Mouse (Mus musculus) forebrain, embryonic 13.5 days (tissue): ENCODE measurements around the gene Gbe1. TPM values are rescaled to one million over a fixed set of nuclear protein-coding genes. Genes with fewer than 3 reads are reported as not detected.

Experiments
- ATAC-seq: fragments of 200-750 bp; cut with Nextera tagmentation; 2 replicates; pipeline ENCODE4 v1.8.0; 2017
- H3K27ac ChIP-seq: fragments of 300-500 bp; sonication (generic); 2 replicates; pipeline ENCODE4 v1.5.1; 2015; ENCODE audit warnings: inconsistent platforms, mild to moderate bottlenecking, moderate library complexity
- H3K27me3 ChIP-seq: fragments of 300-500 bp; sonication (generic); 2 replicates; pipeline ENCODE4 v1.6.1; 2015; ENCODE audit warnings: mild to moderate bottlenecking, inconsistent platforms
- H3K36me3 ChIP-seq: fragments of 300-500 bp; sonication (generic); 2 replicates; pipeline ENCODE4 v1.6.1; 2015; ENCODE audit warnings: mild to moderate bottlenecking, inconsistent platforms; ENCODE audit not compliant: poor library complexity, severe bottlenecking
- H3K4me1 ChIP-seq: fragments of 300-500 bp; sonication (generic); 2 replicates; pipeline ENCODE4 v1.6.1; 2015; ENCODE audit warnings: inconsistent platforms
- H3K4me2 ChIP-seq: fragments of 300-500 bp; sonication (generic); 2 replicates; pipeline ENCODE4 v1.6.1; 2015; ENCODE audit warnings: inconsistent platforms, mild to moderate bottlenecking, moderate library complexity
- H3K4me3 ChIP-seq: fragments of 300-500 bp; sonication (generic); 2 replicates; pipeline ENCODE4 v1.5.1; 2015; ENCODE audit warnings: mild to moderate bottlenecking, inconsistent platforms
- H3K9ac ChIP-seq: fragments of 300-500 bp; sonication (generic); 2 replicates; pipeline ENCODE4 v1.6.1; 2015; ENCODE audit warnings: mild to moderate bottlenecking, inconsistent platforms
- H3K9me3 ChIP-seq: fragments of 300-500 bp; sonication (generic); replicated peaks from 2 replicates; pipeline ENCODE4 v1.6.1; 2016; ENCODE audit warnings: inconsistent platforms
- WGBS: fragments of 180-500 bp; shearing (Covaris S2); methylation state at CpG from one replicate; pipeline ENCODE4 v1.1.7; 2015; 5-methylcytosine and 5-hydroxymethylcytosine counted together
- polyA plus RNA-seq: library from polyadenylated mRNA; unstranded; fragments of >200 nt; fragmentation: Nextera tagmentation; extraction: Ambion mirVana; gene quantifications from 2 replicates; pipeline ENCODE4 v1.2.1, GENCODE M21; 2015

The Gbe1 gene
- 13.7 and 14.6 TPM in 2 replicates for polyA plus RNA-seq

DNA sequence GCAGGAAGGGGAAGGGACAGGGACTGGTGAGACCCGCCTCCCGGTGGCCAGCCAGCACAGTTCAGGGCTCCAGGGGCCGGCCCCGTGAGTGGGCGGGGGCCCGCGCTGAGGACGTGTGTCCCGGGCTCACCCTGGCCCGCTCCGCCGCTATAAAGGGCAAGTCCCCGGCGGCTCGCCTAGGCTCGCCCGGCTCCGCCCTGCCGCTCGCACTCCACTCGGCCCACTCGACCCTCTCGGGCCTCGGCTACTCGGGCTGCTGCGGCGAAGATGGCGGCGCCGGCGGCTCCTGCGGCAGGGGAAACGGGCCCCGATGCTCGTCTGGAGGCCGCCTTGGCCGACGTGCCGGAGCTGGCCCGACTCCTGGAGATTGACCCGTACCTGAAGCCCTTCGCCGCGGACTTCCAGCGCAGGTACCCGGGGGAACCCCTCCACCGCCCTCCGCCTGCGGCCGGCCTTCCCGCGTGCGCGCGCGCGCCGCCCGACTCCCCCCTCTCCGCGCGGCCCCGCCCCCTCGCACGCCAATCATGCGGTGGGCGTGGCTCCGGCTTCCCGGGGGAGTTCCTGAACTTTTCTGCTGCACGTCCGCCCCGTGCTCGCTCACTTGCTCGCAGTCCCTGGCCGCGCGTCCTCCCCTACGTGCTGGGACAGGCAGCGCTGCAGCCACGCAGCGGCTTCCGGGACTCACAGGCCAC lies at the start of gene Gbe1:
TSS of gene Gbe1 (plus strand) at position 64 of the 692 bp plus-strand sequence.
- H3K27me3 ChIP-seq, result no peaks in the 10 kb centered on the region
- H3K36me3 ChIP-seq, result no peaks in the 10 kb centered on the region
- peaks cover 7% of the 10 kb centered on the region for H3K4me1 ChIP-seq
- peak within 1 kb of the TSS; percentile 68 for H3K4me2 ChIP-seq
- WGBS, result under 1% methylated on average over 68 of the region's 82 CpGs
- H3K9ac ChIP-seq, result peak within 1 kb of the TSS; percentile 86
- no peaks in the 10 kb centered on the region for H3K9me3 ChIP-seq
- H3K4me3 ChIP-seq, result peak within 1 kb of the TSS; percentile 65
- peak; percentile 99 for ATAC-seq
- peak within 1 kb of the TSS; percentile 85 for H3K27ac ChIP-seq

DNA sequence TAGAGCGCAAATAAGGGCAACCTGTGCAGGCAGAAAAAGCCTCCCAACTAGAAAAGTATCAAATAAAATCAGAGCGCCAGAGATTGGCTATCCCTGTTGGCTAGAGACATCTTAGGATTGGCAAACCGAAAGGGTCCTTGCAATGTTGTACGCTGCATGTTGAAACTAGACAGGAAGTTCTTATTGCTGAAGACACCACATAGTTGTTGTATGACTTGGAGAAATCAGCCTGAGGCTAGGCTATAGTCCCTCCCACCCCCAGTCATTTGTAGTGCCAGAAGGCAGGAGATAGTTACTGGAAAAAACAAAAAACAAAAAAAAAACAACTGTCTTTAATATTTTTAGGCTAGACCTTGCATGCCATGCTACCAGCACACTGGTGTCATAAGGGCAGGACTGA lies 3.1 kb upstream of the Gbe1 start:
- WGBS, result 96% methylated on average over 4 of the region's 4 CpGs
- no peak for ATAC-seq
- H3K36me3 ChIP-seq, result no peaks in the 10 kb centered on the region
- no peaks in the 10 kb centered on the region for H3K27me3 ChIP-seq
- H3K9me3 ChIP-seq, result no peaks in the 10 kb centered on the region
- H3K4me2 ChIP-seq, result no peak overlapping the region
- no peak overlapping the region for H3K9ac ChIP-seq
- H3K4me3 ChIP-seq, result no peak overlapping the region
- peaks cover 7% of the 10 kb centered on the region for H3K4me1 ChIP-seq
- no peak overlapping the region for H3K27ac ChIP-seq

DNA sequence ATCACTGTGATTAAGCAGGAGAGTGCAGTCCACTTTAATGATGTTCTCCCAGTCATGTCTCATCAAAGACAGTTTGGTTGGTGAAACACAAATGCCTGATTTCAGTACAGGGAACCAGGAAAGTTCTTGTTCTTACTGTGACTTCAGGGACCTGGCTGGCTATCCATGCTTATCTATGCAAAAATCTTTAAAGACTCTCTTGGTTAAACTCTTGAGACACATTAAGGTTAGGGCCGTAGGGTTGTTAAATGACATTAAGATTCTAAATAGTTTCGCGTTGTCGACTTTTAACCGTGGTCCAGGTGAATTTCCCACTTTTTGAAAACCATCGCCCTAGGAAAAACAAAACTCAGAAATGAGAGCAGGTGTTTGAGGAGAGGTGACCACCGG lies 258 bp upstream of the Gbe1 start:
- peak overlapping the region; percentile 65 for H3K4me3 ChIP-seq
- peak overlapping the region; percentile 86 for H3K9ac ChIP-seq
- H3K4me2 ChIP-seq, result peak overlapping the region; percentile 68
- no peak for ATAC-seq
- no peaks in the 10 kb centered on the region for H3K9me3 ChIP-seq
- H3K4me1 ChIP-seq, result peaks cover 7% of the 10 kb centered on the region
- 2% methylated on average over 7 of the region's 7 CpGs for WGBS
- peak overlapping the region; percentile 85; the same call in 1 of the 2 replicates for H3K27ac ChIP-seq
- H3K27me3 ChIP-seq, result no peaks in the 10 kb centered on the region
- no peaks in the 10 kb centered on the region for H3K36me3 ChIP-seq

DNA sequence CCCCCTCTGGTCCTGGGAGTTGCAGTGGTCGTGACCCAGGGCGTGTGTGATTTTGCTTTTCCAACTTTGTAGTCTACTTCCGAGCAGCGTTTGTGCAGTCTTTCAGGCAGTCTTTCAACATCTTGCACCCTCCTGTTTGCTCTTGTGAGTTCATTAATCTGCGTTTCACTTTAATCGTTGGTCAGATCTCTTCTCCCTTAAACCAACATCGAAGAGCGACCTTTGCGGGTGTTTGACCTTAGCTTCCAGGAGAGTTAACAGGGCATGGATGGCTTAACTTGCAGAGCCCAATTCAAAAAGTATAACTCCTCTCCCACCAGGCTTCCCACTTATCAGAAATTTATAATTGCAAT lies 805 bp downstream of the Gbe1 start:
- Histone ChIP-seq H3K36me3 (no peaks in the 10 kb centered on the region), H3K9me3 (no peaks in the 10 kb centered on the region), H3K4me3 (peak overlapping the region; percentile 65), H3K9ac (peak overlapping the region; percentile 86), H3K4me2 (peak overlapping the region; percentile 68), H3K27ac (peak overlapping the region; percentile 85; the same call in 1 of the 2 replicates), H3K4me1 (peaks cover 7% of the 10 kb centered on the region), H3K27me3 (no peaks in the 10 kb centered on the region)
- ATAC-seq, result no peak
- WGBS, result 1% methylated on average over 9 of the region's 9 CpGs

DNA sequence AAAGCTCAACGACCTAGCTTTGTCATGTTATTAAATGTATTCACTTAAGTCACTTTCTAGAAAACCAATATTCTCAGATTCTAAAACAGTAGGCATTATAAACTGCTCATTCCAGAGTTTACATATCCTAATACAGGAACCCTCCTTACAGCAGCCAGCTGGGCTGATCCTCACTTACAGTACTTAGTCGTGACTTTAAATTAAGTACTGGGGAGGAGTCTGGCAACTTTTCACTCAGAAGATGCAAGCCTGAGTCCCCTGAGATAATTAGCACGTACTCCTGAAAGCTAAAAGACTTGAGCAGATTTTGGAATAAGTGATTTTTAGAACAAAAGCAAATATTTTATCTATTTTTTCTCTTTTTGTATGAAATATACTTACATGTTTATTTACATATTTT lies 1.5 kb downstream of the Gbe1 start:
- Histone ChIP-seq H3K9ac (no peak overlapping the region), H3K27me3 (no peaks in the 10 kb centered on the region), H3K9me3 (no peaks in the 10 kb centered on the region), H3K4me1 (peaks cover 7% of the 10 kb centered on the region), H3K4me3 (no peak overlapping the region), H3K4me2 (no peak overlapping the region), H3K36me3 (no peaks in the 10 kb centered on the region), H3K27ac (no peak overlapping the region)
- no peak for ATAC-seq
- 29% methylated on average over 3 of the region's 3 CpGs for WGBS

DNA sequence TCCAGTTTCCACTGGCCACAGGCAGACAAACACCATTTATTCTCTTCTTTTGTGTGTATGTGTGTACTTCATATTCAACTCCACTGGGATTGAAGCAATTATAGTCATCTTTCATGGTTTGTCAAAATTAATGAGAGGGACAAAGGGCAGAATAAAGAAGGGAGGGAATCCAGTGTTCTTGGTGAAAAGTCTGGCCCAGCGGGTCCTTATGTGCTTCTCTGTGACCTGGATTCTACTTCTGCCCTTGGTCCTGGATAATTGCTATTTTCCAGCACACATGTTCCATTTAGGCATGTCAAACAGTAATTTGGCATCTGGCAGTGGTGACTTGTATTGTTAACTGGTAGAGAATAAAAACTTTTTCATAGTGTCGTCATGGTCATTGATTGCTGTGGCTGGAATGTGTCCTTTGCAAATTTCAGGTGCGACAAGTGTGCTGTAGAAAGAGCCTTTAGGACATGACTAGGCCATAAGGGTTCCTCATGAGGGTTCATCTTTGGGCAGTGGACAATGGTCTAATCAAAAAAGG lies 2.2 kb downstream of the Gbe1 start:
- no peaks in the 10 kb centered on the region for H3K27me3 ChIP-seq
- H3K9ac ChIP-seq, result no peak overlapping the region
- peaks cover 7% of the 10 kb centered on the region for H3K4me1 ChIP-seq
- H3K4me3 ChIP-seq, result no peak overlapping the region
- no peak for ATAC-seq
- no peaks in the 10 kb centered on the region for H3K9me3 ChIP-seq
- no peak overlapping the region for H3K4me2 ChIP-seq
- H3K27ac ChIP-seq, result no peak overlapping the region
- WGBS, result 41% methylated on average over 3 of the region's 3 CpGs
- H3K36me3 ChIP-seq, result no peaks in the 10 kb centered on the region

DNA sequence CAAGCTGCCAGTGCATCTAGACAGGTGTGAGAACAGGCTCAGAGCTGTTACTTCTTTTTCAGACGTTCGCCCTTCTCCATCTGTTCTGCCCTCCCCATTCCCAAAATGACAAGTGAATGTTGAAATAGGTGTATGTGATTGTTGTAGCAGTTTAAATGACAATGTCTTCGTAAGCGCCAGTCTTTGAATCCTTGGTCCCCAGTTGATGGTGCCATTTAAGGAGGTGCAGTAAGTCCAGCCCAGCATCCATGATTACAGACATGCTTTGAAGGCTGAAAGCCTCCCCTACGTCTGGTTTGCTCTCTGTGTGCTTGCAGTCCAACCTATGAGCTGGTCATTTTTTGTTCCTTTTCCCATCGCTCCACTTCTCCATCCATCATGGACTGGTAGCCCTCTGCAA lies 5.6 kb downstream of the Gbe1 start:
- peaks cover 6% of the 10 kb centered on the region for H3K4me1 ChIP-seq
- 87% methylated on average over 6 of the region's 6 CpGs for WGBS
- no peak overlapping the region for H3K9ac ChIP-seq
- no peaks in the 10 kb centered on the region for H3K36me3 ChIP-seq
- no peak overlapping the region for H3K27ac ChIP-seq
- H3K27me3 ChIP-seq, result no peaks in the 10 kb centered on the region
- no peaks in the 10 kb centered on the region for H3K9me3 ChIP-seq
- no peak overlapping the region for H3K4me3 ChIP-seq
- ATAC-seq, result no peak
- no peak overlapping the region for H3K4me2 ChIP-seq

DNA sequence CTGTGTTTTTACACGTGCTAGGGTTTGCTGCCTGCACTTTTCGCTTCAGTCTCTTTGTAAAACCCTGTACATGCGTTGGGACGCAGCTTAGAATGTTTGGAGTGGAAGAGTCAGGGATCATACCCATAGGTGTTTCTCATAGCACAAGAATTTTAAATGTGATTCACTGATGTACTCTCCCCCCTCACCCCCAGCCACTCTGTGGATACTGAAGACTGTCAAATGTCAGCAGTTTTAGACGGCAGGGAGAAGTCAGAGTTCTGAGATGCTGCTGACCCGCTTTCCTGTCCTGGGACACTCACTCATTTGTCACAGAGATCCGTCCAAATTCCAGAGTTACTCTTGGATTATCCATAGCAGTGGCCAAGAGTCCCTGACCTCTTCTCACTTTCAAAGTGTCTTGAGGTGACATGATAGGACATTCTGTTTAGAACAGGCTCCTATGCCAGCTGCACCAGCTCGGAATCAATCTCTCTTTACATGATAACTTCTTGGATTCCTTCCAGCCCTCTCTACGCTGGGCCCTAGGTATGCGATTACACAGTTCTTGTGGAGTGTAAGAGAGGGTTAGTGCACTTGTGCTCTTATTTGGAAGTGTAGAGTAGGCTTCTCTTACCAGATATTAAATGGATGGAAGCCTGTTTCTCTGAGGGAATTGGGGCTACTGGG lies 7.0 kb downstream of the Gbe1 start:
- no peaks in the 10 kb centered on the region for H3K27me3 ChIP-seq
- H3K4me2 ChIP-seq, result no peak overlapping the region
- H3K4me1 ChIP-seq, result 0 out of 2 replicates have a peak, but pooled peaks cover 4% of the 10 kb centered on the region
- H3K27ac ChIP-seq, result no peak overlapping the region
- H3K9ac ChIP-seq, result no peak overlapping the region
- ATAC-seq, result no peak
- H3K9me3 ChIP-seq, result no peaks in the 10 kb centered on the region
- 75% methylated on average over 10 of the region's 10 CpGs for WGBS
- H3K36me3 ChIP-seq, result no peaks in the 10 kb centered on the region
- H3K4me3 ChIP-seq, result no peak overlapping the region

DNA sequence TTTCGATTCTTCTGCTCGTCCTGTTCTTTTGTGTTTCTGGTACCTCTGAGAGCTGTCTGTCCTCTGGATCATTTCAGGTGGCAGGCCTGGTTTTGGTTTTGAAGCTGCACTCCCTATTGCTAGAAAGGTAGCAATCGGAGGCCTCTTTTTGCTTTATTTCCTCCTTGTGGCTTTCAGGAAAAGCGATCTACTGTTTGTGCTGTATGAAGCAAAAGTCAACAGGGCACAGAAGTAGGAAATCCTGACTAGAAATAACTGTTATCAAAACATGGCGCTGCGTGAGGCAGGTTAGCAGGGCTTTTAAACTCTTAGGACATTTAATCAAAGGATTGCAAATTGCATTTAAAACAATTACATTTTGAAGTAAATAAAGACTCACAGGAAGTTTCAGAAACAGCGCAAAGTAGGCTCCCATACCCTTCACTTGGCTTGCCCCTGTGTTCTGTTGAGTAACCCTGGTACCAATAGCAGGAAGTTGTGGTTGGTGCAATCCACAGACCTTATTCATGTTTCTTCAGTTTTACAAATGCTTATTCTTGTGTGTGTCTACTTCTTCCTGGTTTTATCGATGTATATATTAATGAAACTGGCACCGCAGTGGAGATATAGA lies 12.7 kb downstream of the Gbe1 start:
- H3K4me3 ChIP-seq, result no peak overlapping the region
- no peaks in the 10 kb centered on the region for H3K27me3 ChIP-seq
- H3K27ac ChIP-seq, result no peak overlapping the region
- H3K4me1 ChIP-seq, result peaks cover 12% of the 10 kb centered on the region; the same call in 1 of the 2 replicates
- 86% methylated on average over 9 of the region's 9 CpGs for WGBS
- H3K4me2 ChIP-seq, result no peak overlapping the region
- H3K36me3 ChIP-seq, result no peaks in the 10 kb centered on the region
- no peaks in the 10 kb centered on the region for H3K9me3 ChIP-seq
- H3K9ac ChIP-seq, result no peak overlapping the region
- no peak for ATAC-seq

DNA sequence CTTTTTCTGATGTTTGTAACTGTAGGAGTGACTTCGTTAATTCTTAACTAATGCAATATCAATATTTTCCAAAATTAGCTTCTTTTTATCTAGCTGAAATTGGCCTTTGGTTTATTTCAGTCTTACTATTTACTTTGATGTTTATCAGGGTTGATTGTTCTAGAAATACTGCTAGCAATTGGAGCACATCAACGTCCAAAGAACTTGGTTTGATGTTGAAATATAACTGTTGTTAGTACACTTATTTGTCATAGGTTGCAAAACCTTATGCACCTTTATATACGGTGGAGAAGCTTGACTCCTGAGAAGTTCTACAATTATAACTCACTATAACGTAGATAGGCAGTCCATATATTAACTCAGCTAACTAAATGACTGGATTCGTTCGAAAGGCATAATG lies 14.8 kb downstream of the Gbe1 start:
- Histone ChIP-seq H3K4me3 (no peak overlapping the region), H3K9me3 (no peaks in the 10 kb centered on the region), H3K4me1 (peaks cover 9% of the 10 kb centered on the region; the same call in 1 of the 2 replicates), H3K27ac (no peak overlapping the region), H3K4me2 (peak overlapping the region; percentile 29; the same call in 1 of the 2 replicates), H3K27me3 (no peaks in the 10 kb centered on the region), H3K9ac (no peak overlapping the region), H3K36me3 (no peaks in the 10 kb centered on the region)
- ATAC-seq, result no peak
- WGBS, result 61% methylated on average over 6 of the region's 6 CpGs

DNA sequence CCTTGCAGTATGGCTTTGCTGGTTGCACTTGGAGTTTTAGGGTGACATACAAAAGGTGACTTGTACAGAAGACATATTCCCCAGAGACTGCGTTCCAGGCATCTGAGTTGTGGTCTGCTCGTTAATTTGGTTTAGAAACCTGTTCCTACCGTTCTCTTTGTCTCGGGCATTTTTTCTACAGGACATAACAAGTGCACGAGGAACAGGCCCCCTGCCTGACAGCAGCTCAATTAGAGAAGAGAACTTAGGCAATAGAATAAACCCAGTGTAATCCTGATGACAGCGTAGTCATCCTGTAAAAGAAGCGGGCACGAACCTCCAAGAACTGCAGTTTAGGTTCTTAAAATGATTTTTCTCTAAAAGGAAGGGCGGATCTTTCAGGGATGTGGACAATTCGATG lies 15.3 kb downstream of the Gbe1 start:
- Histone ChIP-seq H3K27ac (no peak overlapping the region), H3K36me3 (no peaks in the 10 kb centered on the region), H3K9me3 (no peaks in the 10 kb centered on the region), H3K27me3 (no peaks in the 10 kb centered on the region), H3K4me1 (peaks cover 9% of the 10 kb centered on the region; the same call in 1 of the 2 replicates), H3K4me2 (peak overlapping the region; percentile 29), H3K4me3 (no peak overlapping the region), H3K9ac (no peak overlapping the region)
- whole genome bisulfite sequencing, result 24% methylated on average over 10 of the region's 10 CpGs
- no peak for ATAC-seq

DNA sequence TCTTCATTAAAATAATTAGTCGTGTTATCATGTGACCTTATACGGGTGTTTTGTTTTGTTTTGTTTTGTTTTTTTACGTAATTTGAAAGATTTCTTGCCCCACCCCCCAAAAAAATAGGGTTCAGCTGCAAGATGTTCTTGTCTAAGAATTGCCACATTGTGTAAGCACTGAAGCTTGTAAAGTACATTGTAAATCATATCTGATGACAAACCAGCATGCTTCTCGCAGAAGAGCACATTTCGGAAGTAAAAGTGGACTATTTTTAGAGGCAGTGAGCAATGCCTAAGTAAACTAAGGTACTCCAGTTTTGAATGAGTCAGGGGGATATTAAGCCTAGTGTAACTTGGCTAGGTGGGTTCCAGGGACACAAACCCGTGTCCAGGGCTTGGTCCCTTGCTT lies 15.7 kb downstream of the Gbe1 start:
- no peak for ATAC-seq
- 68% methylated on average over 6 of the region's 6 CpGs for WGBS

More for the DNA sequence above, 15.7 kb downstream of the Gbe1 start:
- H3K9me3 ChIP-seq, result no peaks in the 10 kb centered on the region
- H3K4me3 ChIP-seq, result no peak overlapping the region
- H3K4me1 ChIP-seq, result peaks cover 9% of the 10 kb centered on the region; the same call in 1 of the 2 replicates
- no peaks in the 10 kb centered on the region for H3K27me3 ChIP-seq
- H3K9ac ChIP-seq, result no peak overlapping the region
- no peak overlapping the region for H3K27ac ChIP-seq
- no peaks in the 10 kb centered on the region for H3K36me3 ChIP-seq
- peak overlapping the region; percentile 29; the same call in 1 of the 2 replicates for H3K4me2 ChIP-seq
